Mouse (Mus musculus): ENCODE measurements around the gene Nsun2.

Gene Nsun2

DNA sequence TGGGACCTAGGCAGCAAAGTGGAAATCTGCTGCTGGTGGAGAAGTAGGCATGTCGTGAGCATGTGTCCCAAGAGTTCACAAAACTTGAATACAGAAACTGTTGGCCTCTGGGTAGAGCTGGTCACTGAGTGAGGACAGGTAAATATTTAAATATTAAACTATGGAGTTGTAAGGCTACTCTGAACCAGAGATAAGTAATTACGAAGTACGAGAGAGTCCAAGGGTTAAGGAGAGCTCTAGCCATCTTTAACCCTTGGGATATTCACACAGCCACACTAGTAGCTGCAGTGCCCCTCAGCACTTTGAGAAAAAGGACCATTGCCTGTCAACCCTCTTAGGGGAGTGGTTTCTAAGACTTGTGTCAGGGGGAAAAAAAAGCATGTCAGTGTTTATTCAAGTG lies 102.8 kb downstream of the Nsun2 start:
- DNase-seq (ENCODE audit: extremely low spot score): no peak

DNA sequence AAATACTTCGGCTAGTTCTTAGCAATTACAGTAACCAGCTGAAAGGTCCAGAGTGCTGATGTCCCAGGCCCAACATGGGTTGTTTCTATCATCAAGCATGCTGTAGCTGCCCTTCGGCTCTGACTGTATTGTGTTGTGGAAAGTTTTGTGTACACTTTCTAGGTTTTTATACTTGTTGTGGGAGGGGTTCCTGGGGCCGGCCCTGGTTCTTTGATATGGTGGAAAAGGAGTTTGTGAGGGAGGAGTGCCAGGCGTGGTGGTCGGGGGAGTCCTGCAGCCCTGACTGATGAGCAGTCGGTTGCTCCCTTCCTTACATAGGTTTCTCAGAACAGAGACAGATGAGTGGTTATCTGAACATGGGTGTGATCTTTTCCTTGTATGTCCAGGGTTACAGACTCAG lies 103.3 kb downstream of the Nsun2 start:
- DNase-seq (ENCODE audit: extremely low spot score): no peak

DNA sequence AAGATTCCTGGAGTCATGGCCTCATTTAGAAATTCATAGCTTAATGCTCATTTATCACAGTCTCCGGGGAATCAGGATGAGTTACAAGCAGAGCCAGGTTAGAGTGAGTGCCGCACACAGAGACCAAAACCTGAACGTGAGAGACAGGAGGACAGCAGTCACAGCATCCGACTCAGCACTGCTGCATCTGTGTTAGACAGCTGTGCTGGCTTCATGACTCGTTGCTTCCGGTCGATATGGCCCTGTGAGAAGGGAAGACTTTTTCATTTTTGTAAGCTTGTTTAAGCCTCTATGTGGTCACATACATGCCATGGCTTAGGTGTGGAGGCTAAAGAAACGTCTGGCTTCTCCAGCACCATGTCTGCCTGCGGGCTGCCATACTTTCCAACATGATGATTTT lies 104.1 kb downstream of the Nsun2 start:
- no peak for DNase-seq (ENCODE audit: extremely low spot score)

DNA sequence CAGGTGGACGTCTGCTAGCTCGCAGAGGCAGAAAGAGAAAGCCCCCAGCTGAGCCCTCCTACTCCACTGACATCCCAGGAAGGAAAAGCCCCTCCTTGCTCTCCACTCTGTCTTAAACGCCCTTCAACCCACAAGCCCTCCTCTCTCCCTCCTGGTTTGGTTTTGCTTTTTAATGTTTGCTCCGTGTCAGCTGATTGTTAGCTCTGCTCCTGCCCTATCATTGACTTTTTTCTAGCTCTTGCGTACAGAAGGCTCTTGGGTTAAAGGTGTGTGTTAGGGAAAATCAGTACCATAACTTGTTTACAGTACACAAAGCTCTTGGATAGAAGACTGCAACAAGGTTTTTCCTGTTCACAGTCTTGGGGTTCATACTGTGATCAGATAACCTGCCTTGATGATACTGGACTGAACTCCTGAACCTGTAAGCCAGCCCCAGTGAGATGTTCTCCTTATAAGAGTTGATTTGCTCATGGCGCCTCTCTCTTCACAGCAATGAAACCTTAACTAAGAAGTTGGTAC lies 104.6 kb downstream of the Nsun2 start:
- DNase-seq (ENCODE audit: extremely low spot score): no peak

DNA sequence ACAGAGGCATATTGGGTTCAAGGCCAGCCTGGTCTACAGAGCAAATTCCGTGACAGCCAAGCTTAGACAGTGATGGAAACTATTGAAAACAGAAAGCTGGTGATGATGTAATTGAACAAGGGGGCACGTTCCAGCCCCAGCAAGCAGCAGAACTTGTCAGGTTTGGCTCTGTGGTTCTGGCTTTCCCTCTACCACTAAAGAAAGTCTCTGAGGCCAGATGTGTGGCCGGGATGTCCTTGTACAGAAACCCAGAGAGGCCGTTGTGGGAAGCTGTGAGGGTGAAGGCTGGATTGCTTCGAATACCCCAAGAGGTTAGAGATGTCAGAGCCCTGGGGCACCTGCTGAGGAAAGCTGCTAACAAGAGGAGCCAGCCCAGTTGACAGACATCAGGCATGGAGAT lies 105.7 kb downstream of the Nsun2 start:
- no peak for DNase-seq (ENCODE audit: extremely low spot score)

DNA sequence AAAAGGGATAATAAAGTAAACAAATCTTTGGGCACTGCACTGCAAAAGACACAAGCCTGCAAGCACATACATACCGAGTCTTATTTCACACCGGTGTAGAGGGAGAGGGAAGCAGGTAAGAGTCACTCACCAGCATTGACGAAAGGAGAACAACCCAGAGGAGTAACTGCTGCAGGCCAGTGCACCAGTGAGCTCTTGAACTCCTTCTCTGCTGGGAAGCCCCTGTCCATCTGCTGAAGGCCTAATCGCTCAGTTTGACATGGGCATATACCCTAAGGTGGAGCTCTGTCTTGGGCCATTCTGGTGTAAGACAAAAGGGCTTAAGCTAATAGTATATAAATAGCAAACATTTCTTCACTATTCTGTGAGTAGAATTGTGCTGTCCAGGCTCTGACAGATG lies 106.6 kb downstream of the Nsun2 start:
- no peak for DNase-seq (ENCODE audit: extremely low spot score)

DNA sequence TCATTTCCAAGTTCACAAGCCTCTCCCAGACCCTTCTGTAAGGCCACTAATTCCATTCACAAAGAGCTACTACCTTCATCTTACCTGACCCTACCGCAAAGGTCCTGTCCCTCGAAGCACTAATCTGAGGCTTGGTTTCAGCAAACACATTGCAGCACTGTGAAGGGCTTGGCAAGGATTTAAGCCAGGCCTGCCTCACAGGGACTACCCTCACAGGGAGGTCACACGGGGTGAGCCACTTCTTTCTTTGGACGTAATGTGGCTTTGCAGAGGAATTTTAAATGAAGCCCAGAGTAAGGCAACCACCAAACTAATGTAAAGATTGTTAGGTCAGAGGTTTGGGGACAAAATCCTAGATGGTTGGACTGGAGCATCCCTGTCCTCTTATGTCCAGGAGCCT lies 107.0 kb downstream of the Nsun2 start:
- no peak for DNase-seq (ENCODE audit: extremely low spot score)

DNA sequence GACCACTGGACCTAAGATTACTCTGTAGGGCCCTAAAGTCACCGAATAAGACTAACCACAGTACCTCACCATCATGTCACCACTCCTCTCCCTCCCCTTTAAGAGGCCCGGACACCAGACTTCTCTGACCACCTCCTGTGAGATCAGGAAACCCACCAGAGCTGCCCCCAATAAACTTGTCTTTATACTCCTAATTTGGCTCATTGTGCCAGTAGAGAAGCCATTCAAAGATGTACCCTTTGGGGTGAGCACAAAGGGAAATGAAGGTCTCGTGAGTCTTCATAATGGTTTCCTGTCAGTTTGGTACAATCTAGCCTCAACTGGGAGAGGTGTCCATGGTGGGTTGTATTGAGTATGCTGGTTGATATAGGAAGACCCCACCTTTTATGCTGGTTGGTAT lies 107.5 kb downstream of the Nsun2 start:
- DNase-seq (ENCODE audit: extremely low spot score): no peak

DNA sequence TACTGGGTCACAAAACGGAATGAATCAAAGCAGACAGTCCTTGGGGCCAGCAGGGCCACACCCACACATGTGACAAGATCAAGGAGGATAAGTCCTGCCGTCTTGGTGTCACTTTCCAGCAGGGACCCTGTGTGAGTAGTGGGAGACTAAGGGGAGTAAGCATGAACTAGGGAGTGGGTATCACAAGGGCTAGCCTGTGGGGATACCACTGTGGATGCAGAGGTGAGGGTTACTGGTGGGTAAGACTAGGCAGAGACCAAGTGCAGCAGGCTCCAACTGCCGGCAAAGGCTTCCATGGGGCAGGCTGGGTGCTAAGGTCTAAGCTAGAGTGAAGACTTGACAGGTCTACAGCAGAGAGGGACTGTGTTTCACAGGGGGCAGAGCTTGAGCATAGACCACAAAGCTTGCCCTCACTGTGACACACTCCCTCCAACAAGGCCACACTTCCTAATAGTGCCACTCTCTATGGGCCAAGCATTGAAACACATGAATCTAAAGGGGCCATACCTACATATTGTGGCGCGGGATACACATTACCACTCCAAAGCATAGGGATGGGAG lies 109.2 kb downstream of the Nsun2 start:
- no peak for DNase-seq (ENCODE audit: extremely low spot score)

DNA sequence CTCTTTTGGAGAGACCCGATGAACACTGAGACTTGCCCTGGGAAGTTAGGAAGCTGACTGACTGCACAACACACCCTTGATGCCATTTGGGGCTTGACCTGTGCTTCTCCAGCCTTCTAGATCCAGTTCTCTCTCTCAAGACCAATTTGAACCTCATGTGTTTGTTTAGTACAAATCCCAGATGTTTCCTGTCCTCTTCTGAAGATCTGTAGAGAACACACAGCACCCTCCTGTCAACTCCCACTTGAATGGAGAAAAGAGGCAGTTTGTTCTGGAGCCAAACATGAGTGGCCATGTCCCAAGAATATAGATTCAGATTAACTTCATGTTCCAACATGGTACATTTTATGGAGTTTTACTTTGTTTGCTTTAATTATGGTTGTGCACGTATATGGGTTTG lies 110.4 kb downstream of the Nsun2 start:
- no peak for DNase-seq (ENCODE audit: extremely low spot score)

DNA sequence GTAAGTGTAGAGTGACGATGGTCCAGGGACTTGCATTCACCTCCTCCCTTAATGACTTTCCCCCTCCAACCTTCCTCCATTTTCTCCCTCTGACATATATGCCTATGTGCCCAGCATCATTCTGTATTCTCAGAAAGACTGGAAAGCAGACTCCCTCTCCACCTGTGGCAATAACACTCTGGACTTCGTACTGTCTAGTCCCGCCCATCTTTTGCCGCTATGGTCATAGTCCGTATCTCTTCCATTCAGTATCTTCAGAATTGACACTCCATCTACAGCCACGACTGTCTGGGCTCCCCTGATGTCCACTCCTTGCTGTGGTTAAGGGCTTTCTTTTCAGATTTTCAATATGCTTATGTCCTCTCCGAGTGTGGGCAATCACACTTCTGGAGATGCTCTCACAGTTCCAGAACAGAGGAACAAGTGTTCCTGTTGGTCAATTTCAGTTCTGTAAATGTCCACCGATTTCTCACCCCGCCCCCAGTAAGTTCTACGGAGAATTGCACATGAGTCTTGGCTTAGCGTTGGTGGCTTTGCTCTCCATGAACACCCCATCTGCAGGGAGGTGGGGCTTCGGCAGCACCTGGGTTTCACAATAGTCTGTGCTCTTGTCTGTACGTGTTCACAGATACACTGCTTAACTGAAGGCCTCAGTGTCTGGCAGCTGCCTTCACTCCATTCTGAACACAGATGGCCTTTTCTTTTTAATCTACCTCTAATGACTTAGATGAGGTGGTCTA lies 111.1 kb downstream of the Nsun2 start:
- no peak for DNase-seq (ENCODE audit: extremely low spot score)

DNA sequence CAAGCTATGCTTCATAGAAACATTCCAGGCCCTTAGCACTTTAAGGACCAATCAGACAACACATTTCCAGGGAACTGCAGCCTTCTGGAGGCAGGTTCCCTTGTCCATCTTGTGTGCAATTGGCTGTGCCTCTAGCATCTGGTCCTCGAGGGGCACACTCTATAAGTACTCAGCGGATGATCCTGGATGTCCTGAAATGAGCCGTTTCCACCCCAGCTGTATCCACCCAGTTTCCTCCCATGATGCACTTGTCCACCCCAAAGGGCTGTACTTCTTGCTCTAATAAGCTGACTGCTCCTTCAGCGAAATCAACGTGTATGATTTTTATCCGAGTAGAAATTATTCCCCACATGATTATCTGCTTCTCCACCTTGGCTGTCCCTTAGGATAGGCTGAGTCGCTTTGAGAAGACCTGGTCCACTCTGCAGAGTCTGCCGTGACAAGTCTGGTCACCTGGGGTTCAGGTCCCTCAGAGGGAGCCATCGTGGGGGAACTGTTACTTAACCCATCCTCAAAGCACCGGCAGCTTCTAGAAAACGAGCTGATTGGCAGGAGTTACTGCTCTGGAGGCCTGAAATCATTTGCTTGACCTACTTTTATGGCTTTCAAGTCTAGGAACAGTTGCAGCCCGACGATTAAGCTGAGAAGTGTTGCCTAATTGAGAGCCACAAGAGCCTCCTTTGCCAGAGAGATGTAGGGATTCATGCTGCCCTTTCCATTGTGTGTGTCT lies 112.3 kb downstream of the Nsun2 start:
- no peak for DNase-seq (ENCODE audit: extremely low spot score)

DNA sequence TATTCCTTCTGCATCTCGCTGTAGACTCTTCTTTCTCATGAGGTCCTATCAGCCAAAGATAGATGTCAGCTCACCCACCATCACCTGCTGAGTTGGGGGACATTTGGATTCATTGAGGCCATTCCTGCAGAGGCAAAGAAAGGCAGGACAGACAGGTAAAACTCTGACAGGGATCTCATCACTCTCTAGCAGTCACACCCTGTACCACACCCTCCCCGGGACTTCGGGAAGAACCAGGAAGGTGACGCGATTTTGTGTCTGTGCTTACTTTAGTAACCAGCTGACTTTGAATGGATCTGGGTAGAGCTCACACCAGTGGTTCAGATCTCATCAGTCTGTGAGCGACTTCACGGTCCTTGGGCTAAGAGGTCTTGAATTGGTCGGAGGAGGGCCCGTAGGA lies 112.9 kb downstream of the Nsun2 start:
- no peak for DNase-seq (ENCODE audit: extremely low spot score)

DNA sequence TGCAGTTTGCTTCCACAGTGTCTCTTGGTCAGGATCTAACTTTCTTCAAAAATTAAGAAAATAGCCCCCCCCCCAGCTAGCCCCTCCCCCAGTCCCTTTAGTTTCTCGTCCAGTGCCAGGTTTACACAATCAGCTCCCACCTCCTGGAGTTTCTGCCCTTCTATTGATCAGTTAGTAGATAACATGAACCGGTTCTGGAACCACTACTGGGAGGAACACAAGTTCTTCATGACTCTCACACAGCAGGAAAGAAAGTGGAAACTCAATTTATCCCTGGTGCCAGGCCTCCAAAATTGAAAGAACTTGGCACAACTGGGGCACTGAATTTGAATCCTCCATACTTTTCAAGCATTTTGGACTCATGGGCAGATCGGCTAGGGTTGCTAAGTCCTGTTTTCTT lies 121.0 kb downstream of the Nsun2 start:
- no peak for DNase-seq (ENCODE audit: extremely low spot score)

DNA sequence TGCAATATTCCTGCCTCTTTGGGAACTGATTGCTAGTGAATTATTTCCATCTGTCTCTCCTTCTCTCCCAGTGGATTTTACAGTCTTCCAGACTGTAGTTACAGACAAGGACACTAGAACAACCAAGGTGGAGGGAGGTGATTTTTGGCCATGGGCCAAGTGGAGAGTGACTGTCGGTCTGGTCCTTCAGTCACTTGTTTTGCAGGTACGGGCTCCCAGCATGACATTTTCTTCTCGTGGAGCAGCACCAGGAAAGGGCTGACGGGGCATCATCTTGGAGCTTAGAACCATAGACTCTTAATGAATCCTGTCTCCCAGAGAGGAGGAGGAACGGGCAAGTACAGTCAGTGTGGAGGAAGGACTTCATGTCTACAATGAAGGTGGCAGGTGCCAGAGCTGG lies 138.6 kb downstream of the Nsun2 start:
- DNase-seq (ENCODE audit: extremely low spot score): no peak

DNA sequence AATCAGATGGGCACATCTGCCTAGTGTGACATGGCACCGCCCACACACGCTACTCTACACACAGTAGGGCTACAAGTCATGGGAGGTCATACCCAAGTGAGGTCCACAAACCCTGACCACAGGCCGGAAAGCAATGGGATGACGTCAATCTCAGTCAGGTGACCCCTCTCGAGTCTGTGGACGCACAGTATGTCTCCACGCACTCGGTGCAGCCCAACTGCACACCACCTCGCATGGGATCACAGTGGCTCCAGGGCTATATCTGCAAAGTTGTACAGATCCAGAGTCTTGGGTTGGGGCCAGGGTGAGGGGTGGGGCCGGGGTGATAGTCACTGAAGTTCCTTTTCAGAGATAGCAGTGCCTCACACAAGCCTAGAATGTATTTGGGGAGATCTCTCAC lies 139.0 kb downstream of the Nsun2 start:
- no peak for DNase-seq (ENCODE audit: extremely low spot score)

DNA sequence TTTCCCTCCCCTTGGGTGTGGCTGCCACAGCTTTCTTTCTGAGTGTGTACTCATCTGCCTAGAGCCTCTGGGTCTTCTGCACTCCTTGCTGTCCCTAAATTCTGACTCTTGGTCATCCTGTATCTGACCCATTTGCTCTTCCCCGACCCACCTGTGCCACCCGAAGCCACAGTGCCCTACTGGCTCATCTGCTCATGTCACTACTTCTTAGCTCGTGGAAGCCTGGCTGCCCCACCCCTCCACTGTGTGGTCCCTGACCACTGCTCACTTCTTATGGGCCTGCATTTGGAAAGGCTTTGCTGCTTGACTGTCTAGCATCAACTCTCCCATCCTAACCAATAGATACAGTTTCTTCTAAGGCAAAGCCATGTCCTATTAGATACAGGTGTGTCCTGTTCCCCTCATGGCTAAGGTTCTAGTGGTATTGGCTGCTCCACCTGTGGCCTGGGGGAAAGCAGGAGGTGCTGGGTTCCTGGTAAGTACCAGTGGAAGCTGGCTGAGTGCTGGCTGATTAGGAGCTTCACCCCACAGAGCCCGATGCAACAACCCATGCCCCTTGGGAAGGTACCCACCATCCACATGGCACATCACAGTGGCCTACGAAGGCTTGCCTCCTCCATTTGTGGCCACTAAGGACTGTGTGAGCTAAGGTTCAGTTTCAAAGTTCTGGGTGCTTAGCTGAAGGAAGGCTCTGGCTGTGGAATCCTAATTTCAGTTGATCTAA lies 139.8 kb downstream of the Nsun2 start:
- DNase-seq (ENCODE audit: extremely low spot score): no peak

DNA sequence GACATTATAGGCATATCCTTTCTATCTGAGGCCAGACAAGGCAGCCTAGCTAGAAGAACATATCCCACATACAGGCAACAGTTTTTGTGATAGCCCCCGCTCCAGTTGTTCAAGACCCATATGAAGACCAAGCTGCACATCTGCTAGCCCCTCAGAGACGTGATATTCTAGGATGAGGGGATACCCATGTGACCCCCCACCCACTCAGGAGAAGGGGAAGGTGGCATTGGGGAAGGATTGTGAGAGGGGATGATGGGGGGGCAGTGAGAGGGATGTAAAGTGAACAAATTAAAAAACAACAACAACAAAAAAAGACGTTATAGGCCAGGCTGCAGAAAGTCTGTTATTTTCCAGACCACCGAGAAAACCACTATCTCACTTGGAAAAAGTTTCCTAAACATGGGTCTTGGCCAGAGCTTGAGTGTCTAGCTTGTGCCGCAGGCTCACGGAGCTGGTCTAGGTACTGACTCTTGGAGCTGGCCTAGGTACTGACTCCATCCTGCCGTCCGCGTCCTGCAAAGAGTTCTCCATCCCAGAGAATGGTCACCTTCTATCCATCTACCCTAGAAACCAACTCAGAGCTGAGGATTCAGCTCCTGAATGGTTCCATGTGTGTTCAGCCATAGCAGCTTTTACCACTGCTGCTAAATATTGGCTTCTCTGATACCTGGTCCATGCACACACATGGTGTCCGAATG lies 140.5 kb downstream of the Nsun2 start:
- DNase-seq (ENCODE audit: extremely low spot score): no peak
